Mouse (Mus musculus): ENCODE measurements around the gene Nosip.
"Not testable (repeated sequence)": the region's sequence is repeated elsewhere in the genome, so short reads cannot be mapped to it uniquely, and the experiment has no call there.

Gene Nosip

GRCm38 (mm10) chr7:45112529-45112928 is 50.3 kb downstream of the Nosip start:
- no peak for DNase-seq (ENCODE audit: extremely low spot score)

GRCm38 (mm10) chr7:45113476-45113875 is 51.2 kb downstream of the Nosip start:
- DNase-seq (ENCODE audit: extremely low spot score) = no peak

GRCm38 (mm10) chr7:45117566-45117965 is 55.3 kb downstream of the Nosip start:
- DNase-seq (ENCODE audit: extremely low spot score) = no peak

GRCm38 (mm10) chr7:45118336-45118735 is 56.1 kb downstream of the Nosip start:
- DNase-seq (ENCODE audit: extremely low spot score) = no peak

GRCm38 (mm10) chr7:45119780-45120709 is 57.8 kb downstream of the Nosip start:
- no peak for DNase-seq (ENCODE audit: extremely low spot score)

DNA sequence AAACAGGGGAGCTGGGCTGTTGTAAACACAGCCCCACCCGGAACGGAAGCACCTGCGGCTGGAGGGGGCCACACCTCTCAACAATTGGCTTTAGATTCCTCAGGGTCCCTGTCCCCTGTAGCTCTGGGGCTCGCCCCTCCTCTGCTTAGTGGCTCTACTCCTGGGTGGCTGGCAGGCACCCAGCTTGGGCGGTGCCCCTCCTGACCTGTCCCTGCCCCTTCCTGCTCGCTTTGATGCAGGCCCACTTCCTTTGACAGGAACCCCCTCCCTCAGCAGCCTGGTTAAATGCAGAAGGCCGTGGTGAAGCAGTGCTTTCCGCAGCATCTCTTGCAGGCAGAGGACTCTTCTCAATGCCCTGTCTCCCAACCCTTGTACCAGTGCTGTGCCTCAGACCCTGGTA is 59.2 kb downstream of the Nosip start:
- no peak for DNase-seq (ENCODE audit: extremely low spot score)

GRCm38 (mm10) chr7:45121966-45122365 is 59.7 kb downstream of the Nosip start:
- no peak for DNase-seq (ENCODE audit: extremely low spot score)

DNA sequence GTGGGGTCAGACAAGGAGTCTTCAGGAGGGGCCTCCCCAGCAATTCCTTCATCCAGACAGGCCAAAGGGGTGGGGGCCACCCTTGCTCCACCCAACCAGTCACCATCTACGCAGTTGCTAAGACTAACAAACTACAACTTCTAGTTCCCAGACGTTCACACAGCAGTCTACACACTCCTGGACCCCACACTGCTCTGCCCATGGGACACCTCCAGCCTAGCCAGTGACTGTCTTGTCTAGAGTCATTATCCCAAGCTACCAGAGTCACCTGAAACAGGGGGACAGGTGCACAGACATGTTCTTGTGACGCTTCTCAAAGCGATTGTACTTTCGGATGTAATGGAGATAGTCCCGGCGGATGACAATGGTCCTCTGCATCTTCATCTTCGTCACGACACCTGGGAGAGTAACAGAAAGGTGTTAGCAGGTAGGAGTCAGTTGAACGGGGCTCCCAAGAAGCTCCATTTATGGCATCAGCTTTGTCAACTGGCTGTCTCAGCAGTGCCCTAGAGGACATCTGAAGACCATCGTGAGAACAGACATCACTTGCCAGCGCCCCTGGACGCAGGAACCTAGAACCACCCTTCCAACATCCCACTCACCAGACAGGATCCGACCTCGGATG is 60.4 kb downstream of the Nosip start:
- no peak for DNase-seq (ENCODE audit: extremely low spot score)

DNA sequence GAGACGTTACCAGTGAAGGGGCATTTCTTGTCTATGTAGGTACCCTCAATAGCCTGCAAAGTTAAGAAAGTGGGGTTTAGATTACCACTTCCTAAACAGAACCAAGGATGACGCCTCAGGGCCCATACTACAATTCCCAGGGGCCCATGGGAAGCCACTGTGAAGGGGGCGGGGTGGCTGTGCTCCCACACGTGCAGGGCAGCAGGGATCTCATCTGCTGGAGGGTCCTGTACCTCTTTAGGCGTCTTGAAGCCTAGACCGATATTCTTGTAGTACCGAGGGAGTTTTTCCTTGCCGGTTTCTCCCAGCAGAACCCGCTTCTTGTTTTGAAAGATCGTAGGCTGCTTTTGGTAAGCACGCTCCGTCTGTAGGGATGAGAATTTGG is 60.9 kb downstream of the Nosip start:
- no peak for DNase-seq (ENCODE audit: extremely low spot score)

GRCm38 (mm10) chr7:45124224-45125143 is 62.3 kb downstream of the Nosip start, which contains the start of gene Rps11:
Gene Rps11, minus strand, starts transcription at chr7:45124439.
- DNase-seq (ENCODE audit: extremely low spot score) = peak; percentile 99

- DNase-seq (ENCODE audit: extremely low spot score) = peak; percentile 81
These were observed 62.9 kb downstream of the Nosip start for GRCm38 (mm10) chr7:45125144-45125600.

- DNase-seq (ENCODE audit: extremely low spot score) = not testable (repeated sequence)
These were observed 63.4 kb downstream of the Nosip start for GRCm38 (mm10) chr7:45125649-45126048.

DNA sequence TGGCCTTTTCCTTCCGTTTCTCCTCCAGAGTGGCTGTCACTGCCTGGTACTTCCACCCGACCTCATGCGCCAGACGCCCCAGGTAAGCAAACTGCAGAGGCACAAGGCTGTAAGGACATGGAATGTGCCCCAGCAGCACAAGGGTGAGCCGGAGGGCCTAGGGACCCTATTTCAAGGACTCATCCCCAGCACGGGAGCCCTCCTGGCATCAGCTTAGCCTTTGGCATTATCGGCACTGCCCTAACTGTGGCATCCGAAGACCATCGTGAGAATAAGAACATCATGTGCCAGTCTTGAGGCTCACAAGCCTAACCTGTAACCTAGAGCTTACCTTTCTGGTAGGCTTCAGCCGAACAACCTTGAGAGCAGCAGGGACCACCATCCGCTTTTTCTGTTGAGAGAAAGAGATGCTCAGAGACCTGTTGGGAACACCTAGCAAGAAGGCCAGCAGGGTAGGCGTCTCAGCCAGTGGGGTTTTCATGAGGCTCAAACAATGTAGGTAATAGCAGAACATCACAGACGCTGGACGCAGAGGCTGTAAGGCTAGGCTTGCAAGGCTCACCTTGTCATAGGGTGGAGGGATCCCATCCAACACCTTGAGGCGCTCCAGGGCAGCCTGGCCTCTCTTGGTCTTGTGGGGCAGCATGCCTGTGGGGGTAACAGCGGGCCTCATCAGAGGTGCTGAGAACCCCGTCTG is 64.1 kb downstream of the Nosip start:
- DNase-seq (ENCODE audit: extremely low spot score) = no peak

GRCm38 (mm10) chr7:45126844-45127699 is 64.8 kb downstream of the Nosip start:
- no peak for DNase-seq (ENCODE audit: extremely low spot score)

Data from embryo, embryonic 9.5 days (tissue).